Mouse (Mus musculus): ENCODE measurements around the gene 1700025G04Rik. TPM values are rescaled to one million over a fixed set of nuclear protein-coding genes. Genes with fewer than 3 reads are reported as not detected.
A peak's percentile ranks its signal among the peaks of the same experiment; 100 is the strongest.

1700025G04Rik gene
- polyA plus RNA-seq, 1 experiment from 2014 or later, result 29.1 TPM

GRCm38 (mm10) chr1:151890041-151890621, 199.8 kb downstream of the 1700025G04Rik start:
- Histone ChIP-seq H3K36me3 (ENCODE audit: control insufficient read depth, insufficient read depth, low read length) (no peaks in the 10 kb centered on the region), H3K27me3 (ENCODE audit: control insufficient read depth, insufficient read depth, low read length) (no peaks in the 10 kb centered on the region), H3K9ac (replicated peaks; ENCODE audit: low read depth, low read length) (no peak overlapping the region), H3K4me3 (ENCODE audit: low read depth, low read length) (no peak overlapping the region), H3K4me1 (ENCODE audit: control insufficient read depth, insufficient read depth, low read length) (peaks cover 6% of the 10 kb centered on the region), H3K27ac (ENCODE audit: low read depth, low read length) (peak overlapping the region; percentile 45; the same call in 1 of the 2 replicates), H3K9me3 (ENCODE audit: control insufficient read depth, low read length) (no peaks in the 10 kb centered on the region), H3K4me2 (ENCODE audit: low read depth, low read length) (no peak overlapping the region)
- 49% methylated on average over 14 of the region's 14 CpGs for WGBS
- ATAC-seq (ENCODE audit: low read depth), result peak; percentile 60; the same call in 1 of the 2 replicates

- Histone ChIP-seq H3K4me3 (ENCODE audit: low read depth, low read length) (no peak overlapping the region), H3K4me1 (ENCODE audit: control insufficient read depth, insufficient read depth, low read length) (peaks cover 6% of the 10 kb centered on the region), H3K36me3 (ENCODE audit: control insufficient read depth, insufficient read depth, low read length) (no peaks in the 10 kb centered on the region), H3K9ac (replicated peaks; ENCODE audit: low read depth, low read length) (no peak overlapping the region), H3K4me2 (ENCODE audit: low read depth, low read length) (no peak overlapping the region), H3K9me3 (ENCODE audit: control insufficient read depth, low read length) (no peaks in the 10 kb centered on the region), H3K27ac (ENCODE audit: low read depth, low read length) (no peak overlapping the region), H3K27me3 (ENCODE audit: control insufficient read depth, insufficient read depth, low read length) (no peaks in the 10 kb centered on the region)
- ATAC-seq (ENCODE audit: low read depth), result no peak
- WGBS, result 73% methylated on average over 5 of the region's 5 CpGs
Observed at GRCm38 (mm10) chr1:151887631-151888030, 202.3 kb downstream of the 1700025G04Rik start.

GRCm38 (mm10) chr1:151887126-151887525, 202.8 kb downstream of the 1700025G04Rik start:
- H3K9me3 ChIP-seq (ENCODE audit: control insufficient read depth, low read length), result no peaks in the 10 kb centered on the region
- no peak overlapping the region for H3K4me2 ChIP-seq (ENCODE audit: low read depth, low read length)
- H3K4me1 ChIP-seq (ENCODE audit: control insufficient read depth, insufficient read depth, low read length), result peaks cover 6% of the 10 kb centered on the region
- WGBS, result 90% methylated on average over 10 of the region's 10 CpGs
- no peak overlapping the region for H3K27ac ChIP-seq (ENCODE audit: low read depth, low read length)
- H3K9ac ChIP-seq (replicated peaks; ENCODE audit: low read depth, low read length), result no peak overlapping the region
- H3K27me3 ChIP-seq (ENCODE audit: control insufficient read depth, insufficient read depth, low read length), result no peaks in the 10 kb centered on the region
- H3K36me3 ChIP-seq (ENCODE audit: control insufficient read depth, insufficient read depth, low read length), result no peaks in the 10 kb centered on the region
- no peak for ATAC-seq (ENCODE audit: low read depth)
- H3K4me3 ChIP-seq (ENCODE audit: low read depth, low read length), result no peak overlapping the region

GRCm38 (mm10) chr1:151886171-151886570, 203.8 kb downstream of the 1700025G04Rik start:
- Histone ChIP-seq H3K4me2 (ENCODE audit: low read depth, low read length) (no peak overlapping the region), H3K27ac (ENCODE audit: low read depth, low read length) (no peak overlapping the region), H3K27me3 (ENCODE audit: control insufficient read depth, insufficient read depth, low read length) (no peaks in the 10 kb centered on the region), H3K9me3 (ENCODE audit: control insufficient read depth, low read length) (no peaks in the 10 kb centered on the region), H3K9ac (replicated peaks; ENCODE audit: low read depth, low read length) (no peak overlapping the region), H3K36me3 (ENCODE audit: control insufficient read depth, insufficient read depth, low read length) (no peaks in the 10 kb centered on the region), H3K4me1 (ENCODE audit: control insufficient read depth, insufficient read depth, low read length) (peaks cover 6% of the 10 kb centered on the region), H3K4me3 (ENCODE audit: low read depth, low read length) (no peak overlapping the region)
- ATAC-seq (ENCODE audit: low read depth), result no peak
- WGBS, result 93% methylated on average over 2 of the region's 2 CpGs

- Histone ChIP-seq H3K36me3 (ENCODE audit: control insufficient read depth, insufficient read depth, low read length) (no peaks in the 10 kb centered on the region), H3K27me3 (ENCODE audit: control insufficient read depth, insufficient read depth, low read length) (no peaks in the 10 kb centered on the region), H3K4me1 (ENCODE audit: control insufficient read depth, insufficient read depth, low read length) (no peaks in the 10 kb centered on the region), H3K4me3 (ENCODE audit: low read depth, low read length) (no peak overlapping the region), H3K4me2 (ENCODE audit: low read depth, low read length) (no peak overlapping the region), H3K9ac (replicated peaks; ENCODE audit: low read depth, low read length) (no peak overlapping the region), H3K27ac (ENCODE audit: low read depth, low read length) (no peak overlapping the region), H3K9me3 (ENCODE audit: control insufficient read depth, low read length) (no peaks in the 10 kb centered on the region)
- 61% methylated on average over 1 of the region's 1 CpGs for WGBS
- no peak for ATAC-seq (ENCODE audit: low read depth)
Observed at GRCm38 (mm10) chr1:151881253-151881652, 208.7 kb downstream of the 1700025G04Rik start.

GRCm38 (mm10) chr1:151880731-151881130, 209.2 kb downstream of the 1700025G04Rik start:
- H3K4me2 ChIP-seq (ENCODE audit: low read depth, low read length), result no peak overlapping the region
- no peak for ATAC-seq (ENCODE audit: low read depth)
- WGBS, result 36% methylated on average over 5 of the region's 5 CpGs
- no peaks in the 10 kb centered on the region for H3K9me3 ChIP-seq (ENCODE audit: control insufficient read depth, low read length)
- no peaks in the 10 kb centered on the region for H3K36me3 ChIP-seq (ENCODE audit: control insufficient read depth, insufficient read depth, low read length)
- no peaks in the 10 kb centered on the region for H3K4me1 ChIP-seq (ENCODE audit: control insufficient read depth, insufficient read depth, low read length)
- no peak overlapping the region for H3K4me3 ChIP-seq (ENCODE audit: low read depth, low read length)
- no peaks in the 10 kb centered on the region for H3K27me3 ChIP-seq (ENCODE audit: control insufficient read depth, insufficient read depth, low read length)
- H3K27ac ChIP-seq (ENCODE audit: low read depth, low read length), result no peak overlapping the region
- H3K9ac ChIP-seq (replicated peaks; ENCODE audit: low read depth, low read length), result no peak overlapping the region

GRCm38 (mm10) chr1:151879966-151880365, 210.0 kb downstream of the 1700025G04Rik start:
- ATAC-seq (ENCODE audit: low read depth), result no peak
- Histone ChIP-seq H3K27ac (ENCODE audit: low read depth, low read length) (no peak overlapping the region), H3K4me2 (ENCODE audit: low read depth, low read length) (no peak overlapping the region), H3K4me1 (ENCODE audit: control insufficient read depth, insufficient read depth, low read length) (no peaks in the 10 kb centered on the region), H3K36me3 (ENCODE audit: control insufficient read depth, insufficient read depth, low read length) (no peaks in the 10 kb centered on the region), H3K4me3 (ENCODE audit: low read depth, low read length) (no peak overlapping the region), H3K9me3 (ENCODE audit: control insufficient read depth, low read length) (no peaks in the 10 kb centered on the region), H3K27me3 (ENCODE audit: control insufficient read depth, insufficient read depth, low read length) (no peaks in the 10 kb centered on the region), H3K9ac (replicated peaks; ENCODE audit: low read depth, low read length) (no peak overlapping the region)
- 76% methylated on average over 13 of the region's 13 CpGs for WGBS

- H3K4me3 ChIP-seq (ENCODE audit: low read depth, low read length), result no peak overlapping the region
- no peak overlapping the region for H3K4me2 ChIP-seq (ENCODE audit: low read depth, low read length)
- H3K27me3 ChIP-seq (ENCODE audit: control insufficient read depth, insufficient read depth, low read length), result no peaks in the 10 kb centered on the region
- H3K36me3 ChIP-seq (ENCODE audit: control insufficient read depth, insufficient read depth, low read length), result no peaks in the 10 kb centered on the region
- WGBS, result 82% methylated on average over 11 of the region's 11 CpGs
- H3K9ac ChIP-seq (replicated peaks; ENCODE audit: low read depth, low read length), result no peak overlapping the region
- H3K4me1 ChIP-seq (ENCODE audit: control insufficient read depth, insufficient read depth, low read length), result no peaks in the 10 kb centered on the region
- no peak overlapping the region for H3K27ac ChIP-seq (ENCODE audit: low read depth, low read length)
- peak; percentile 36; the same call in 1 of the 2 replicates for ATAC-seq (ENCODE audit: low read depth)
- H3K9me3 ChIP-seq (ENCODE audit: control insufficient read depth, low read length), result no peaks in the 10 kb centered on the region
Observed at GRCm38 (mm10) chr1:151879308-151879850, 210.5 kb downstream of the 1700025G04Rik start.

- 13% methylated on average over 4 of the region's 4 CpGs for WGBS
- H3K4me1 ChIP-seq (ENCODE audit: control insufficient read depth, insufficient read depth, low read length), result no peaks in the 10 kb centered on the region
- H3K27ac ChIP-seq (ENCODE audit: low read depth, low read length), result no peak overlapping the region
- H3K27me3 ChIP-seq (ENCODE audit: control insufficient read depth, insufficient read depth, low read length), result no peaks in the 10 kb centered on the region
- no peaks in the 10 kb centered on the region for H3K36me3 ChIP-seq (ENCODE audit: control insufficient read depth, insufficient read depth, low read length)
- H3K4me3 ChIP-seq (ENCODE audit: low read depth, low read length), result no peak overlapping the region
- no peak overlapping the region for H3K4me2 ChIP-seq (ENCODE audit: low read depth, low read length)
- no peaks in the 10 kb centered on the region for H3K9me3 ChIP-seq (ENCODE audit: control insufficient read depth, low read length)
- ATAC-seq (ENCODE audit: low read depth), result no peak
- H3K9ac ChIP-seq (replicated peaks; ENCODE audit: low read depth, low read length), result no peak overlapping the region
Observed at GRCm38 (mm10) chr1:151878411-151878810, 211.5 kb downstream of the 1700025G04Rik start.

All from neural tube, embryonic 14.5 days (tissue).